Mouse (Mus musculus) cortical plate, adult 2 months (tissue): ENCODE results near the gene Nr2f1. TPM values are rescaled to one million over a fixed set of nuclear protein-coding genes. Genes with fewer than 3 reads are reported as not detected.

Source experiments
- H3K27ac ChIP-seq: fragments of 200-500 bp; 2 replicates; pipeline ENCODE4 v1.5.1; 2012; ENCODE audit warnings: low read length, control low read depth, inconsistent platforms; ENCODE audit not compliant: insufficient read depth
- H3K4me1 ChIP-seq: fragments of 200-500 bp; 2 replicates; pipeline ENCODE4 v1.6.1; 2011; ENCODE audit warnings: low read length; ENCODE audit not compliant: control insufficient read depth, insufficient read depth
- H3K4me3 ChIP-seq: fragments of 200-500 bp; 2 replicates; pipeline ENCODE4 v1.5.1; 2011; ENCODE audit warnings: mild to moderate bottlenecking, low read length, control low read depth; ENCODE audit not compliant: insufficient read depth
- CTCF ChIP-seq: fragments of 200-500 bp; IDR thresholded peaks from 2 replicates; pipeline ENCODE4 v1.5.1; 2011; ENCODE audit warnings: mild to moderate bottlenecking, control low read depth, low read length; ENCODE audit not compliant: insufficient read depth; ENCODE audit errors: extremely low read depth
- POLR2A ChIP-seq: fragments of 200-500 bp; IDR thresholded peaks from 2 replicates; pipeline ENCODE4 v1.6.1; 2011; ENCODE audit warnings: mild to moderate bottlenecking, low read length, control low read depth; ENCODE audit not compliant: insufficient read depth; ENCODE audit errors: extremely low read depth
- polyA plus RNA-seq: library from polyadenylated mRNA; depleted of rRNA; stranded (reverse); fragments of >200 nt; gene quantifications from 2 replicates; pipeline ENCODE4 v1.2.3, GENCODE M21; 2012

Nr2f1 gene
- polyA plus RNA-seq, 1 experiment, result 158 TPM

GRCm38 (mm10) chr13:78181930-78182558 is 17.5 kb downstream of the Nr2f1 start:
- H3K4me3 ChIP-seq, result peak overlapping the region; percentile 38
- no peaks in the 10 kb centered on the region for H3K4me1 ChIP-seq
- peak overlapping the region; percentile 93 for H3K27ac ChIP-seq
- TF ChIP-seq POLR2A (no peak), CTCF (no peak)

GRCm38 (mm10) chr13:78181071-78181929 is 18.3 kb downstream of the Nr2f1 start:
- Histone ChIP-seq H3K4me3 (peak overlapping the region; percentile 38), H3K27ac (peak overlapping the region; percentile 78), H3K4me1 (no peaks in the 10 kb centered on the region)
- TF ChIP-seq POLR2A, result no peak
- no peak for TF ChIP-seq CTCF

GRCm38 (mm10) chr13:78180261-78180660 is 19.3 kb downstream of the Nr2f1 start:
- peak overlapping the region; percentile 38; the same call in 1 of the 2 replicates for H3K4me3 ChIP-seq
- no peak overlapping the region for H3K27ac ChIP-seq
- H3K4me1 ChIP-seq, result no peaks in the 10 kb centered on the region
- no peak for TF ChIP-seq CTCF
- no peak for TF ChIP-seq POLR2A

- peak overlapping the region; percentile 54 for H3K4me3 ChIP-seq
- peak overlapping the region; percentile 49 for H3K27ac ChIP-seq
- no peak for TF ChIP-seq CTCF
- TF ChIP-seq POLR2A, result no peak
- H3K4me1 ChIP-seq, result no peaks in the 10 kb centered on the region
Measured at GRCm38 (mm10) chr13:78179312-78180097, 20.1 kb downstream of the Nr2f1 start.

- H3K27ac ChIP-seq, result peak overlapping the region; percentile 42; the same call in 1 of the 2 replicates
- peak overlapping the region; percentile 54; the same call in 1 of the 2 replicates for H3K4me3 ChIP-seq
- TF ChIP-seq POLR2A (no peak), CTCF (no peak)
- H3K4me1 ChIP-seq, result no peaks in the 10 kb centered on the region
Measured at GRCm38 (mm10) chr13:78178771-78179170, 20.8 kb downstream of the Nr2f1 start.

GRCm38 (mm10) chr13:78178021-78178420 is 21.5 kb downstream of the Nr2f1 start:
- H3K4me3 ChIP-seq, result no peak overlapping the region
- no peaks in the 10 kb centered on the region for H3K4me1 ChIP-seq
- TF ChIP-seq POLR2A, result no peak
- TF ChIP-seq CTCF, result no peak
- H3K27ac ChIP-seq, result no peak overlapping the region

GRCm38 (mm10) chr13:78177381-78177950 is 22.1 kb downstream of the Nr2f1 start:
- TF ChIP-seq POLR2A (no peak), CTCF (no peak)
- Histone ChIP-seq H3K27ac (no peak overlapping the region), H3K4me3 (no peak overlapping the region), H3K4me1 (no peaks in the 10 kb centered on the region)

- Histone ChIP-seq H3K27ac (no peak overlapping the region), H3K4me3 (no peak overlapping the region), H3K4me1 (no peaks in the 10 kb centered on the region)
- TF ChIP-seq CTCF (peak; percentile 43; the same call in 1 of the 2 replicates), POLR2A (no peak)
Measured at GRCm38 (mm10) chr13:78175821-78176380, 23.7 kb downstream of the Nr2f1 start.

- H3K4me1 ChIP-seq, result no peaks in the 10 kb centered on the region
- no peak overlapping the region for H3K4me3 ChIP-seq
- H3K27ac ChIP-seq, result no peak overlapping the region
- no peak for TF ChIP-seq POLR2A
- no peak for TF ChIP-seq CTCF
Measured at GRCm38 (mm10) chr13:78174891-78175290, 24.7 kb downstream of the Nr2f1 start.
